Mouse (Mus musculus) liver, embryonic 11.5 days (tissue): Measurements from ENCODE around the gene Bcl9l. TPM values are rescaled to one million over a fixed set of nuclear protein-coding genes. Genes with fewer than 3 reads are reported as not detected.

ENCODE experiments used
- ATAC-seq: fragments of 200-750 bp; cut with Nextera tagmentation; replicated peaks from 2 replicates; pipeline ENCODE4 v1.8.0; 2017; ENCODE audit warnings: moderate number of reproducible peaks, mild to moderate bottlenecking, moderate TSS enrichment, moderate library complexity; ENCODE audit not compliant: low FRiP score
- DNase-seq: peaks from one replicate; pipeline ENCODE4 v3.0.0-alpha.2; 2017; ENCODE audit warnings: low spot score
- H3K27ac ChIP-seq: fragments of 300-500 bp; sonication (generic); 2 replicates; pipeline ENCODE4 v1.5.1; 2014; ENCODE audit warnings: mild to moderate bottlenecking, low read depth, low read length, control low read depth
- H3K27me3 ChIP-seq: fragments of 300-500 bp; sonication (generic); replicated peaks from 2 replicates; pipeline ENCODE4 v1.6.1; 2014; ENCODE audit warnings: low read length, mixed read lengths; ENCODE audit not compliant: control insufficient read depth, insufficient read depth
- H3K36me3 ChIP-seq: fragments of 300-500 bp; sonication (generic); 2 replicates; pipeline ENCODE4 v1.6.1; 2014; ENCODE audit warnings: mild to moderate bottlenecking, low read length, moderate library complexity, mixed read lengths; ENCODE audit not compliant: control insufficient read depth, insufficient read depth
- H3K4me1 ChIP-seq: fragments of 300-500 bp; sonication (generic); replicated peaks from 2 replicates; pipeline ENCODE4 v1.6.1; 2014; ENCODE audit warnings: low read length, mixed read lengths; ENCODE audit not compliant: control insufficient read depth, insufficient read depth
- H3K4me2 ChIP-seq: fragments of 300-500 bp; sonication (generic); 2 replicates; pipeline ENCODE4 v1.6.1; 2014; ENCODE audit warnings: mild to moderate bottlenecking, control low read depth, moderate library complexity
- H3K4me3 ChIP-seq: fragments of 300-500 bp; sonication (generic); 2 replicates; pipeline ENCODE4 v1.5.1; 2014; ENCODE audit warnings: low read depth, low read length, control low read depth
- H3K9ac ChIP-seq: fragments of 300-500 bp; sonication (generic); 2 replicates; pipeline ENCODE4 v1.6.1; 2014; ENCODE audit warnings: low read depth, low read length, control low read depth
- H3K9me3 ChIP-seq: fragments of 300-500 bp; sonication (generic); 2 replicates; pipeline ENCODE4 v1.6.1; 2016; ENCODE audit warnings: low read length, inconsistent platforms, mixed read lengths; ENCODE audit not compliant: control insufficient read depth
- WGBS: fragments of 180-500 bp; shearing (Covaris S2); extraction: QIAGEN DNeasy Blood & Tissue Kit; methylation state at CpG from one replicate; pipeline ENCODE4 v1.1.7; 2014; 5-methylcytosine and 5-hydroxymethylcytosine counted together
- polyA plus RNA-seq: library from polyadenylated mRNA; unstranded; fragments of >200 nt; fragmentation: Nextera tagmentation; extraction: Ambion mirVana; gene quantifications from 2 replicates; pipeline ENCODE4 v1.2.1, GENCODE M21; 2014

The Bcl9l gene
- polyA plus RNA-seq, 1 experiment from 2014 or later, result 5.0 TPM

GRCm38 (mm10) chr9:44485516-44486161 lies 3.0 kb downstream of the Bcl9l start:
- 48% methylated on average over 14 of the region's 14 CpGs for WGBS
- DNase-seq (no peak), ATAC-seq (no peak)
- H3K27me3 ChIP-seq, result peaks cover 3% of the 10 kb centered on the region; the same call in 1 of the 2 replicates
- H3K4me3 ChIP-seq, result peak overlapping the region; percentile 25
- H3K36me3 ChIP-seq, result no peaks in the 10 kb centered on the region
- H3K4me2 ChIP-seq, result peak overlapping the region; percentile 84
- H3K4me1 ChIP-seq, result peaks cover 69% of the 10 kb centered on the region
- H3K9ac ChIP-seq, result peak overlapping the region; percentile 12; the same call in 1 of the 2 replicates
- no peaks in the 10 kb centered on the region for H3K9me3 ChIP-seq
- peak overlapping the region; percentile 64 for H3K27ac ChIP-seq

GRCm38 (mm10) chr9:44486335-44486734 lies 3.7 kb downstream of the Bcl9l start:
- H3K4me2 ChIP-seq, result peak overlapping the region; percentile 84
- 0 out of 2 replicates have a peak overlapping the region, but pooled peaks have one; percentile 12 for H3K9ac ChIP-seq
- no peaks in the 10 kb centered on the region for H3K36me3 ChIP-seq
- H3K4me1 ChIP-seq, result peaks cover 76% of the 10 kb centered on the region
- peak overlapping the region; percentile 90 for H3K27ac ChIP-seq
- DNase-seq, result no peak
- 38% methylated on average over 3 of the region's 3 CpGs for WGBS
- H3K27me3 ChIP-seq, result no peaks in the 10 kb centered on the region; the same call in 1 of the 2 replicates
- H3K4me3 ChIP-seq, result peak overlapping the region; percentile 25
- no peak for ATAC-seq
- no peaks in the 10 kb centered on the region for H3K9me3 ChIP-seq

GRCm38 (mm10) chr9:44486741-44487421 lies 4.3 kb downstream of the Bcl9l start:
- ATAC-seq (no peak), DNase-seq (no peak)
- Histone ChIP-seq H3K9me3 (no peaks in the 10 kb centered on the region), H3K4me2 (peak overlapping the region; percentile 84), H3K27ac (peak overlapping the region; percentile 90), H3K4me3 (peak overlapping the region; percentile 25), H3K27me3 (no peaks in the 10 kb centered on the region; the same call in 1 of the 2 replicates), H3K9ac (no peak overlapping the region), H3K36me3 (no peaks in the 10 kb centered on the region), H3K4me1 (peaks cover 79% of the 10 kb centered on the region)
- 38% methylated on average over 15 of the region's 15 CpGs for WGBS

- ATAC-seq, result no peak
- Histone ChIP-seq H3K27me3 (no peaks in the 10 kb centered on the region; the same call in 1 of the 2 replicates), H3K4me2 (peak overlapping the region; percentile 84), H3K4me3 (peak overlapping the region; percentile 1), H3K36me3 (no peaks in the 10 kb centered on the region), H3K9ac (peak overlapping the region; percentile 34; the same call in 1 of the 2 replicates), H3K9me3 (no peaks in the 10 kb centered on the region), H3K27ac (peak overlapping the region; percentile 90), H3K4me1 (peaks cover 76% of the 10 kb centered on the region)
- 14% methylated on average over 7 of the region's 7 CpGs for WGBS
- DNase-seq, result no peak
Observed at GRCm38 (mm10) chr9:44487441-44487840, 4.8 kb downstream of the Bcl9l start.

DNA sequence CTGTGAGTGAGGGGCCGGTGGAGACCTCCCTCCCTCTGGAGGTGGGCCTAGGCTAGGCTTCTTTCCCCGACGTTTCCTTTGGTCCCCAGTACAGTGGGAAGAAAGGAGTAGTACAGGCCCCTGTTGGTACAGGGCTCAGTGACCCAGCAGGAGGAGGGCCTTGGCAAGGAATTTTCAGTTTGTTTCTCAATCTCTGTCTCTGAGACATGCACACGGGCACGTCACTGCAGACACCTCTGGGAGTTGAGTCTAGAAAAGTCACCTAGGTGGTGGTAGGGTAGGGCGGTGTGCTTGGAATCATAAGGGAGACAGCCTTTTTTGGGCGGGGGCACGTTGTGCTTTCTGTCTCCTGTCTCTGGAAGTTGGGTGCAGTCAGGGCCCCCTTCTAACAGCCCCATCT lies 5.8 kb downstream of the Bcl9l start:
- WGBS, result 37% methylated on average over 8 of the region's 8 CpGs
- H3K9me3 ChIP-seq, result no peaks in the 10 kb centered on the region
- H3K36me3 ChIP-seq, result no peaks in the 10 kb centered on the region
- peak overlapping the region; percentile 84 for H3K4me2 ChIP-seq
- no peak for DNase-seq
- no peak for ATAC-seq
- no peak overlapping the region for H3K9ac ChIP-seq
- H3K4me1 ChIP-seq, result peaks cover 84% of the 10 kb centered on the region
- H3K27me3 ChIP-seq, result no peaks in the 10 kb centered on the region
- H3K27ac ChIP-seq, result peak overlapping the region; percentile 90
- H3K4me3 ChIP-seq, result no peak overlapping the region

- Histone ChIP-seq H3K4me1 (peaks cover 83% of the 10 kb centered on the region), H3K27ac (peak overlapping the region; percentile 90), H3K9ac (peak overlapping the region; percentile 48; the same call in 1 of the 2 replicates), H3K36me3 (no peaks in the 10 kb centered on the region), H3K4me3 (peak overlapping the region; percentile 33), H3K4me2 (peak overlapping the region; percentile 84), H3K27me3 (no peaks in the 10 kb centered on the region), H3K9me3 (no peaks in the 10 kb centered on the region)
- DNase-seq (no peak), ATAC-seq (no peak; the same call in 1 of the 2 replicates)
- WGBS, result 34% methylated on average over 5 of the region's 5 CpGs
Observed at GRCm38 (mm10) chr9:44488855-44489381, 6.3 kb downstream of the Bcl9l start.

GRCm38 (mm10) chr9:44489651-44490085 lies 7.0 kb downstream of the Bcl9l start:
- ATAC-seq (no peak), DNase-seq (no peak)
- Histone ChIP-seq H3K9me3 (no peaks in the 10 kb centered on the region), H3K27me3 (no peaks in the 10 kb centered on the region), H3K4me1 (peaks cover 84% of the 10 kb centered on the region), H3K27ac (peak overlapping the region; percentile 90), H3K9ac (no peak overlapping the region), H3K36me3 (no peaks in the 10 kb centered on the region), H3K4me3 (peak overlapping the region; percentile 33), H3K4me2 (peak overlapping the region; percentile 84)
- WGBS, result 30% methylated on average over 17 of the region's 17 CpGs

GRCm38 (mm10) chr9:44490086-44490967 lies 7.7 kb downstream of the Bcl9l start:
- Histone ChIP-seq H3K4me3 (peak overlapping the region; percentile 33; the same call in 1 of the 2 replicates), H3K4me2 (peak overlapping the region; percentile 84), H3K27ac (peak overlapping the region; percentile 90), H3K4me1 (peaks cover 85% of the 10 kb centered on the region), H3K9me3 (no peaks in the 10 kb centered on the region), H3K36me3 (no peaks in the 10 kb centered on the region), H3K9ac (peak overlapping the region; percentile 38; the same call in 1 of the 2 replicates), H3K27me3 (no peaks in the 10 kb centered on the region)
- no peak; the same call in 1 of the 2 replicates for ATAC-seq
- no peak for DNase-seq
- 27% methylated on average over 17 of the region's 17 CpGs for WGBS
